Mouse (Mus musculus) hindbrain, embryonic 11.5 days (tissue): Measurements from ENCODE around the gene Ttll7. TPM values are rescaled to one million over a fixed set of nuclear protein-coding genes. Genes with fewer than 3 reads are reported as not detected.

Source experiments
- ATAC-seq: fragments of 200-750 bp; cut with Nextera tagmentation; 2 replicates; pipeline ENCODE4 v1.8.0; 2017; ENCODE audit warnings: mild to moderate bottlenecking, moderate TSS enrichment, moderate library complexity; ENCODE audit not compliant: low FRiP score
- DNase-seq: peaks from one replicate; pipeline ENCODE4 v3.0.0-alpha.2; 2015; ENCODE audit warnings: low spot score
- H3K27ac ChIP-seq: fragments of 300-500 bp; sonication (generic); 2 replicates; pipeline ENCODE4 v1.5.1; 2014; ENCODE audit warnings: mild to moderate bottlenecking, low read depth, low read length
- H3K27me3 ChIP-seq: fragments of 300-500 bp; sonication (generic); 2 replicates; pipeline ENCODE4 v1.6.1; 2014; ENCODE audit warnings: mild to moderate bottlenecking, low read length, moderate library complexity, mixed read lengths; ENCODE audit not compliant: control insufficient read depth, insufficient read depth
- H3K36me3 ChIP-seq: fragments of 300-500 bp; sonication (generic); 2 replicates; pipeline ENCODE4 v1.6.1; 2014; ENCODE audit warnings: mild to moderate bottlenecking, low read length, moderate library complexity, mixed read lengths; ENCODE audit not compliant: control insufficient read depth, insufficient read depth
- H3K4me1 ChIP-seq: fragments of 300-500 bp; sonication (generic); replicated peaks from 2 replicates; pipeline ENCODE4 v1.6.1; 2014; ENCODE audit warnings: low read length, mixed read lengths; ENCODE audit not compliant: control insufficient read depth, insufficient read depth
- H3K4me2 ChIP-seq: fragments of 300-500 bp; sonication (generic); replicated peaks from 2 replicates; pipeline ENCODE4 v1.6.1; 2014; ENCODE audit warnings: mild to moderate bottlenecking, low read depth, low read length
- H3K4me3 ChIP-seq: fragments of 300-500 bp; sonication (generic); 2 replicates; pipeline ENCODE4 v1.5.1; 2014; ENCODE audit warnings: low read depth, low read length
- H3K9ac ChIP-seq: fragments of 300-500 bp; sonication (generic); 2 replicates; pipeline ENCODE4 v1.6.1; 2014; ENCODE audit warnings: low read depth, low read length
- H3K9me3 ChIP-seq: fragments of 300-500 bp; sonication (generic); 2 replicates; pipeline ENCODE4 v1.6.1; 2016; ENCODE audit warnings: low read length; ENCODE audit not compliant: control insufficient read depth
- WGBS: fragments of 180-500 bp; shearing (Covaris S2); extraction: QIAGEN DNeasy Blood & Tissue Kit; methylation state at CpG from one replicate; pipeline ENCODE4 v1.1.7; 2014; 5-methylcytosine and 5-hydroxymethylcytosine counted together
- polyA plus RNA-seq: library from polyadenylated mRNA; unstranded; fragments of >200 nt; fragmentation: Nextera tagmentation; extraction: Ambion mirVana; gene quantifications from 2 replicates; pipeline ENCODE4 v1.2.1, GENCODE M21; 2014

Gene Ttll7
- polyA plus RNA-seq, 1 experiment from 2014 or later: 9.7 TPM

GRCm38 (mm10) chr3:146994670-146995415, 142.7 kb downstream of the Ttll7 start:
- Histone ChIP-seq H3K9me3 (no peaks in the 10 kb centered on the region), H3K9ac (no peak overlapping the region), H3K27ac (no peak overlapping the region), H3K4me2 (no peak overlapping the region), H3K36me3 (no peaks in the 10 kb centered on the region), H3K4me1 (no peaks in the 10 kb centered on the region), H3K27me3 (no peaks in the 10 kb centered on the region), H3K4me3 (no peak overlapping the region)
- WGBS: 68% methylated on average over 15 of the region's 15 CpGs
- DNase-seq (no peak), ATAC-seq (0 out of 2 replicates have a peak, but pooled peaks have one; percentile 33)

DNA sequence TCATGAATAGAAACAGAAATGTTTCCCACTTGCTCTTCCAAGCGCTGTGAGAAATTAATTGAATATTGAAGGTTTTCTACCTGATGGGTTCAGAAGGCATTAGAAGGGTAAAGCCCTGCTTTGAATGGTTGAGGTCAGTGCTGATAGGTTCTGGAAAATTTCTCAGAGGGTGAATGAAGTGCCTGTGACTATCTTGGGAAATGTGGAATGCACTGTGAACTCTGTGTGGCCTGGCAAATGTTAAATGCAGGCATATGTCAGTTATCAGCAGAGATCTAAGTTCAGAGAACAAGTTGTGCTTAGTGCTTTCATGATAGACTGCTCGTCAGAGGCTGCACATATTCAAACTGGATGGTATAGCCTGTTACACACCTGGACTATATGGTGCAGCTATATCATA, 147.0 kb downstream of the Ttll7 start:
- H3K9ac ChIP-seq: no peak overlapping the region
- H3K27ac ChIP-seq: no peak overlapping the region
- no peaks in the 10 kb centered on the region for H3K27me3 ChIP-seq
- H3K9me3 ChIP-seq: no peaks in the 10 kb centered on the region
- H3K4me2 ChIP-seq: no peak overlapping the region
- H3K36me3 ChIP-seq: no peaks in the 10 kb centered on the region
- H3K4me1 ChIP-seq: no peaks in the 10 kb centered on the region
- 82% methylated on average over 2 of the region's 2 CpGs for WGBS
- H3K4me3 ChIP-seq: no peak overlapping the region
- DNase-seq (no peak), ATAC-seq (no peak)

DNA sequence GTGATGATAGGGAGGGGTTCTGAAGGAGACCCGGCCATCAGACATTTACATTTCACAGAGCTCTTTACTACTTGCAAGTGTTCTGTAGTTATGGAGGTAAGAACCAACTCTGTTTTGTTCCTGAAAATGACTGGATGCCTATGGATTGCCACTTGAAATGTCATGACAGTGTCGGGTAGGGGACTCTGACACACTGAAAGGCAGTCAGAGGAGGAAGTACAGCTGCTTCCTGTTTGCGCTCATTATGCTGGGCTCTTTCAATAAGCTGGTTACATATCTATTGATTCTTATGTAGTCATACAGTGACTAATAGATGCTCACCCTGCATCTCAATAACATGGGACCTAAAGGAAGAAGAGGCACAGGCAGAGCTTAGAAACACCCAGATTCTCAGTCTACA, 148.8 kb downstream of the Ttll7 start:
- Histone ChIP-seq H3K9ac (no peak overlapping the region), H3K9me3 (no peaks in the 10 kb centered on the region), H3K4me1 (no peaks in the 10 kb centered on the region), H3K27ac (no peak overlapping the region), H3K4me3 (no peak overlapping the region), H3K36me3 (no peaks in the 10 kb centered on the region), H3K27me3 (no peaks in the 10 kb centered on the region), H3K4me2 (no peak overlapping the region)
- ATAC-seq: no peak
- WGBS: 86% methylated on average over 3 of the region's 3 CpGs
- DNase-seq: no peak

- Histone ChIP-seq H3K4me3 (no peak overlapping the region), H3K27ac (no peak overlapping the region), H3K36me3 (no peaks in the 10 kb centered on the region), H3K4me1 (no peaks in the 10 kb centered on the region), H3K9me3 (no peaks in the 10 kb centered on the region), H3K27me3 (no peaks in the 10 kb centered on the region), H3K9ac (no peak overlapping the region), H3K4me2 (no peak overlapping the region)
- DNase-seq (no peak), ATAC-seq (no peak)
- 74% methylated on average over 3 of the region's 3 CpGs for WGBS
Measured at GRCm38 (mm10) chr3:147001557-147001956, 149.4 kb downstream of the Ttll7 start.

DNA sequence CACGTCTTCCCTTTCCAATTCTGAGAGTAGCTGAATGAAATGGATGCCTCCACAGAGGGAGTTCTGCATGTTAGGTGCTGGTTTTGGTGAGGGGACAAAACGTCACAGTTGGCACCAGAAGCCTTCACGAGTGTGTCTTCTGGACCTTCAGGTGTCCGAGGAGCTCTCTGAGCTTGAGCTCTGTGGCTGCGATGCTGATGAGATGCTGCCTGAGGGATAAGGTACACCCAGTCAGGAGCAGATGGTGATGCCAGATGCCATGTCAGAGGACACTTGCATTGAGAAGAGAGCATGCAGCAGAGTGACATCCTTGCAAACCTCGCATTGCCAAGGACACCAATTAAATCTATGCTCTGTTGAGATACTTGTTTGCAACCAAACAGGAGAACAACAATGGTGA, 164.3 kb downstream of the Ttll7 start:
- Histone ChIP-seq H3K36me3 (no peaks in the 10 kb centered on the region), H3K9me3 (no peaks in the 10 kb centered on the region), H3K4me2 (no peak overlapping the region), H3K9ac (no peak overlapping the region), H3K4me3 (no peak overlapping the region), H3K27me3 (no peaks in the 10 kb centered on the region), H3K27ac (no peak overlapping the region), H3K4me1 (no peaks in the 10 kb centered on the region)
- 88% methylated on average over 6 of the region's 6 CpGs for WGBS
- ATAC-seq (no peak), DNase-seq (no peak)

GRCm38 (mm10) chr3:147019506-147019905, 167.3 kb downstream of the Ttll7 start:
- no peak overlapping the region for H3K4me3 ChIP-seq
- H3K9ac ChIP-seq: no peak overlapping the region
- no peak for ATAC-seq
- no peaks in the 10 kb centered on the region for H3K36me3 ChIP-seq
- 77% methylated on average over 5 of the region's 5 CpGs for WGBS
- no peaks in the 10 kb centered on the region for H3K9me3 ChIP-seq
- H3K27ac ChIP-seq: no peak overlapping the region
- no peaks in the 10 kb centered on the region for H3K27me3 ChIP-seq
- no peak for DNase-seq
- no peaks in the 10 kb centered on the region for H3K4me1 ChIP-seq
- no peak overlapping the region for H3K4me2 ChIP-seq

GRCm38 (mm10) chr3:147026248-147026647, 174.1 kb downstream of the Ttll7 start:
- H3K4me1 ChIP-seq: no peaks in the 10 kb centered on the region
- no peak overlapping the region for H3K4me2 ChIP-seq
- no peak for DNase-seq
- WGBS: 65% methylated on average over 5 of the region's 5 CpGs
- no peaks in the 10 kb centered on the region for H3K36me3 ChIP-seq
- H3K9me3 ChIP-seq: no peaks in the 10 kb centered on the region
- no peak overlapping the region for H3K9ac ChIP-seq
- H3K27ac ChIP-seq: no peak overlapping the region
- H3K27me3 ChIP-seq: no peaks in the 10 kb centered on the region
- no peak for ATAC-seq
- no peak overlapping the region for H3K4me3 ChIP-seq

DNA sequence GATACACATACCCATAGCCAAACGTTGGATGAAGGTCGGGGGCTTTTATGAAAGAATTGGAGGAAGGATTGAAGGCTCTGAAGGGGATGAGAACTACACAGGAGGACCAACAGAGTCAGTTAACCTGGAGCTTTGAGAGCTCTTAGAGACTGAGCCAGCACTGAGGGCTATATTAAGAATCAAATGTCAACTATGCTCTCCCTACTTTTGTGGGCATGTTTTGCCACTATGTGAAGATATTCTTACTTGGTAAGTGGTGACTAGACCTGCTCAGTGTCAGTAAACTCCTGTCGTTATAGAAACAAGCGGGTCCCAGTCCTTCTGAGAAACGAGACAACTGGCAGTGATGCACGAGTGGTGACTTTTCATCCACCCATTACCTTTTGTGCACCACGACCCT, 176.2 kb downstream of the Ttll7 start:
- no peaks in the 10 kb centered on the region for H3K9me3 ChIP-seq
- ATAC-seq (no peak), DNase-seq (no peak)
- no peak overlapping the region for H3K4me3 ChIP-seq
- 92% methylated on average over 7 of the region's 7 CpGs for WGBS
- no peak overlapping the region for H3K9ac ChIP-seq
- H3K27me3 ChIP-seq: no peaks in the 10 kb centered on the region
- H3K36me3 ChIP-seq: no peaks in the 10 kb centered on the region
- no peak overlapping the region for H3K4me2 ChIP-seq
- no peak overlapping the region for H3K27ac ChIP-seq
- no peaks in the 10 kb centered on the region for H3K4me1 ChIP-seq

GRCm38 (mm10) chr3:147029718-147030117, 177.6 kb downstream of the Ttll7 start:
- H3K9ac ChIP-seq: no peak overlapping the region
- H3K9me3 ChIP-seq: no peaks in the 10 kb centered on the region
- H3K4me2 ChIP-seq: no peak overlapping the region
- no peak overlapping the region for H3K4me3 ChIP-seq
- WGBS: 83% methylated on average over 11 of the region's 11 CpGs
- no peaks in the 10 kb centered on the region for H3K27me3 ChIP-seq
- no peak for ATAC-seq
- H3K4me1 ChIP-seq: no peaks in the 10 kb centered on the region
- no peaks in the 10 kb centered on the region for H3K36me3 ChIP-seq
- no peak for DNase-seq
- H3K27ac ChIP-seq: no peak overlapping the region
